Mouse (Mus musculus) stomach, embryonic 15.5 days (tissue): ENCODE results near the gene Lama4. TPM values are rescaled to one million over a fixed set of nuclear protein-coding genes. Genes with fewer than 3 reads are reported as not detected.

Source experiments
- ATAC-seq: fragments of 200-750 bp; cut with Nextera tagmentation; 2 replicates; pipeline ENCODE4 v1.8.0; 2017; ENCODE audit warnings: low read depth, moderate number of reproducible peaks, moderate TSS enrichment; ENCODE audit not compliant: insufficient read depth, low FRiP score
- H3K27ac ChIP-seq: fragments of 300-500 bp; sonication (generic); 2 replicates; pipeline ENCODE4 v1.5.1; 2015; ENCODE audit warnings: mild to moderate bottlenecking, inconsistent platforms
- H3K27me3 ChIP-seq: fragments of 300-500 bp; sonication (generic); replicated peaks from 2 replicates; pipeline ENCODE4 v1.6.1; 2015; ENCODE audit warnings: inconsistent platforms
- H3K36me3 ChIP-seq: fragments of 300-500 bp; sonication (generic); 2 replicates; pipeline ENCODE4 v1.6.1; 2015; ENCODE audit warnings: inconsistent platforms
- H3K4me1 ChIP-seq: fragments of 300-500 bp; sonication (generic); 2 replicates; pipeline ENCODE4 v1.6.1; 2015; ENCODE audit warnings: inconsistent platforms
- H3K4me2 ChIP-seq: fragments of 300-500 bp; sonication (generic); 2 replicates; pipeline ENCODE4 v1.6.1; 2015; ENCODE audit warnings: mild to moderate bottlenecking, inconsistent platforms
- H3K4me3 ChIP-seq: fragments of 300-500 bp; sonication (generic); replicated peaks from 2 replicates; pipeline ENCODE4 v1.5.1; 2015; ENCODE audit warnings: inconsistent platforms
- H3K9ac ChIP-seq: fragments of 300-500 bp; sonication (generic); 2 replicates; pipeline ENCODE4 v1.6.1; 2015; ENCODE audit warnings: inconsistent platforms
- H3K9me3 ChIP-seq: fragments of 300-500 bp; sonication (generic); 2 replicates; pipeline ENCODE4 v1.6.1; 2016; ENCODE audit warnings: inconsistent platforms
- WGBS: fragments of 180-500 bp; shearing (Covaris S2); methylation state at CpG from one replicate; pipeline ENCODE4 v1.1.7; 2015; 5-methylcytosine and 5-hydroxymethylcytosine counted together
- polyA plus RNA-seq: library from polyadenylated mRNA; unstranded; fragments of >200 nt; fragmentation: Nextera tagmentation; extraction: Ambion mirVana; gene quantifications from 2 replicates; pipeline ENCODE4 v1.2.1, GENCODE M21; 2015

Lama4 gene
- polyA plus RNA-seq, 1 experiment from 2014 or later = 52.5 TPM

DNA sequence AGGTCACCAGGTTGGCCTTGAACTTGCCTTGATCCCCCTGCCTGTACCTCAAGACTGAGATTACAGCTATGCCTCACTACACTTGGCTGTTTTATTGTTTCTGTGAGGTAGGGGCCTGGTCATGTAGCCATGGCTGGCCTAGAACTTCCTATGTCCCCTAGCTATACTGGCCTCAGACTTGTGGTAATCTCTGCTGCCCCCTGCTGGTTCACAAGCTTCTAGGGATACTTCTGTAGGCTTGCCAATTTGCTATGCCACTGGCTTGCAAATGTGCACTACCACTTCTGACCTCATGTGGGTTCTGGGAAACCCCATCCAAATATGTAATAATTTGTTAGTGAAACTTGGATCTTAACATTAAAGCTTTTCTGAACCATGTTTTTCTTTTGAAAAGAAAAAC, 101.6 kb downstream of the Lama4 start:
- no peaks in the 10 kb centered on the region for H3K27me3 ChIP-seq
- ATAC-seq = no peak
- no peaks in the 10 kb centered on the region for H3K4me1 ChIP-seq
- H3K9me3 ChIP-seq = no peaks in the 10 kb centered on the region
- no peak overlapping the region for H3K27ac ChIP-seq
- no peak overlapping the region for H3K4me3 ChIP-seq
- H3K4me2 ChIP-seq = no peak overlapping the region
- 0 out of 2 replicates have a peak, but pooled peaks cover 6% of the 10 kb centered on the region for H3K36me3 ChIP-seq
- no peak overlapping the region for H3K9ac ChIP-seq

DNA sequence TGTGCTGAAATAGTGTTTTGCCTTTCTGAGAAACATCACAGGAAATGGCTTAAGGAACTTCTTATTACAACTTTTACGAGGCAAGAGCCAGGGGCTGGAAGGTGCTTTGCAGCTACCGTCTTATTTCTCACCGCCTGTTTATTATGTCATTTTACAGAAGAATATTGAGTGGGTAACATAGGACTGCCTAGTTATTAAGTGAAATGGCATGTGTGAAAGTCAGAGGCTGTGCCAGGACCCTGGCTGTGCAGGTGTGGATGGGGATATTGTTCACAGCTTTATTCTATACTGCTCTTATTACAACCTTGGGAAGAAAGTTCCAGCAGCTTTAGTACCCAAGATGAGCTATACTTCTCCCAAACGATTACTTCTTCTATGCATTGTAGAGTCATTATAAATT, 106.7 kb downstream of the Lama4 start:
- Histone ChIP-seq H3K36me3 (peaks cover 9% of the 10 kb centered on the region; the same call in 1 of the 2 replicates), H3K9me3 (no peaks in the 10 kb centered on the region), H3K9ac (no peak overlapping the region), H3K27ac (no peak overlapping the region), H3K27me3 (no peaks in the 10 kb centered on the region), H3K4me2 (no peak overlapping the region), H3K4me1 (no peaks in the 10 kb centered on the region), H3K4me3 (no peak overlapping the region)
- WGBS = 82% methylated on average over 4 of the region's 4 CpGs
- no peak for ATAC-seq

- no peak for ATAC-seq
- H3K4me3 ChIP-seq = no peak overlapping the region
- H3K4me1 ChIP-seq = no peaks in the 10 kb centered on the region
- WGBS = 81% methylated on average over 9 of the region's 9 CpGs
- no peaks in the 10 kb centered on the region for H3K27me3 ChIP-seq
- no peak overlapping the region for H3K27ac ChIP-seq
- H3K4me2 ChIP-seq = no peak overlapping the region
- H3K36me3 ChIP-seq = peaks cover 10% of the 10 kb centered on the region; the same call in 1 of the 2 replicates
- no peaks in the 10 kb centered on the region for H3K9me3 ChIP-seq
- no peak overlapping the region for H3K9ac ChIP-seq
Observed at GRCm38 (mm10) chr10:39096981-39097380, 131.7 kb downstream of the Lama4 start.

DNA sequence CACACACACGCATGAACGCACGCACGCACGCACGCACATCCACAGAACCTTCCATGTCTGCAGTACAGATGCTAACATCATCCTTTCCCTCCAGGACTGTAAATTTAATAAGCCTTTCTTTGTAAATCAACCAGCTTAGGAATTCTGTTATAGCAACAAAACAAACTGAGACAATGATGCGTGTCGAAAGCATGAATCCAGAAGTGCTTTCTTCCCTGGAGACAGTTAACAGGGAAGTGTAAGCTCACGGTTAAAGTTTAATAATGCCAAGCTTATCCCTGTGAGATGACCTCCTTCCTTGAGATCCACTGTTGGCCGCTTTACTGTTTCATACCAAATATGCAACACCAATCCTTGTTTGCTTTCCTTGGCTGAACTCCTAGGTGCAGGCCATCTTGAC, 133.4 kb downstream of the Lama4 start:
- Histone ChIP-seq H3K4me1 (no peaks in the 10 kb centered on the region), H3K27me3 (no peaks in the 10 kb centered on the region), H3K9ac (no peak overlapping the region), H3K4me2 (no peak overlapping the region), H3K4me3 (no peak overlapping the region), H3K27ac (no peak overlapping the region), H3K9me3 (no peaks in the 10 kb centered on the region), H3K36me3 (peaks cover 10% of the 10 kb centered on the region; the same call in 1 of the 2 replicates)
- whole genome bisulfite sequencing = 94% methylated on average over 10 of the region's 10 CpGs
- ATAC-seq = no peak

DNA sequence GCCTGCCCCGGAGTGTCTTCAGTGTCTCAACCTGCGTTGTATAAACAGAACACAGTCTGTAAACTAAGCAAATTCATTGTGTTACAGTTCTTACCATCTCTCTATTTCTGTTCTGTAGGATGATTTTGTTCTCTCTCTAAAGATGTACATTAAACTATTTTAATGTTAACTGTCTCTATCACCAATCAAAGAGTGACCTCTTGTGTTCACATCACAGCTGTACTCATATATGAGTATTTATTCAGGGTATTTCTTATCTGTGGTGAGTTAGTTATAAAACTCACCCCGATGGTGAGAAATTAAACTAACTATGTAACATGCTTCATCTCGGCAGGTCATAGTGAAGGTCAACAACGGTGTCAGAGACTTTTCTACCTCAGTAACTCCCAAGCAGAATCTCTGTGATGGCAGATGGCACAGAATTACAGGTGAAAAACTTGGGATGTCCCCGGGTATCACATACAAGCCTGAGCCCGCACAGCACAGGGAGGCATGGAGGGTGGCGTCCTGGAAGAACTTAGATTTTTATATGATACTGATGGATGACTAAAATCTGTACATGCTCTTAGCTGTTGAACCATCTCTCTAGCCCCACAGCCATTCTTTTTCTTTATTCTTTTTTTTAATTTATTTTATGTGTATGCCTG, 139.6 kb downstream of the Lama4 start:
- peaks cover 8% of the 10 kb centered on the region; the same call in 1 of the 2 replicates for H3K36me3 ChIP-seq
- no peak overlapping the region for H3K27ac ChIP-seq
- H3K4me1 ChIP-seq = no peaks in the 10 kb centered on the region
- ATAC-seq = no peak
- H3K9me3 ChIP-seq = no peaks in the 10 kb centered on the region
- no peak overlapping the region for H3K9ac ChIP-seq
- WGBS = 86% methylated on average over 8 of the region's 8 CpGs
- H3K27me3 ChIP-seq = no peaks in the 10 kb centered on the region
- no peak overlapping the region for H3K4me3 ChIP-seq
- no peak overlapping the region for H3K4me2 ChIP-seq

GRCm38 (mm10) chr10:39106413-39106812, 141.1 kb downstream of the Lama4 start:
- peaks cover 10% of the 10 kb centered on the region; the same call in 1 of the 2 replicates for H3K36me3 ChIP-seq

GRCm38 (mm10) chr10:39106935-39107334, 141.6 kb downstream of the Lama4 start:
- Histone ChIP-seq H3K9me3 (no peaks in the 10 kb centered on the region), H3K9ac (no peak overlapping the region), H3K27ac (no peak overlapping the region), H3K36me3 (peaks cover 10% of the 10 kb centered on the region; the same call in 1 of the 2 replicates), H3K4me1 (no peaks in the 10 kb centered on the region), H3K27me3 (no peaks in the 10 kb centered on the region), H3K4me2 (no peak overlapping the region), H3K4me3 (no peak overlapping the region)
- WGBS = 49% methylated on average over 4 of the region's 4 CpGs
- ATAC-seq = no peak

More at GRCm38 (mm10) chr10:39106413-39106812, 141.1 kb downstream of the Lama4 start:
- H3K9me3 ChIP-seq = no peaks in the 10 kb centered on the region
- no peaks in the 10 kb centered on the region for H3K27me3 ChIP-seq
- no peak overlapping the region for H3K27ac ChIP-seq
- H3K9ac ChIP-seq = no peak overlapping the region
- H3K4me2 ChIP-seq = no peak overlapping the region
- WGBS = 44% methylated on average over 3 of the region's 3 CpGs
- no peak overlapping the region for H3K4me3 ChIP-seq
- H3K4me1 ChIP-seq = no peaks in the 10 kb centered on the region
- ATAC-seq = no peak

GRCm38 (mm10) chr10:39108837-39109488, 143.6 kb downstream of the Lama4 start:
- no peaks in the 10 kb centered on the region for H3K27me3 ChIP-seq
- H3K27ac ChIP-seq = no peak overlapping the region
- no peak overlapping the region for H3K4me3 ChIP-seq
- no peak overlapping the region for H3K4me2 ChIP-seq
- 51% methylated on average over 10 of the region's 10 CpGs for WGBS
- H3K36me3 ChIP-seq = peaks cover 10% of the 10 kb centered on the region; the same call in 1 of the 2 replicates
- ATAC-seq = no peak
- no peaks in the 10 kb centered on the region for H3K9me3 ChIP-seq
- no peaks in the 10 kb centered on the region for H3K4me1 ChIP-seq
- H3K9ac ChIP-seq = no peak overlapping the region

DNA sequence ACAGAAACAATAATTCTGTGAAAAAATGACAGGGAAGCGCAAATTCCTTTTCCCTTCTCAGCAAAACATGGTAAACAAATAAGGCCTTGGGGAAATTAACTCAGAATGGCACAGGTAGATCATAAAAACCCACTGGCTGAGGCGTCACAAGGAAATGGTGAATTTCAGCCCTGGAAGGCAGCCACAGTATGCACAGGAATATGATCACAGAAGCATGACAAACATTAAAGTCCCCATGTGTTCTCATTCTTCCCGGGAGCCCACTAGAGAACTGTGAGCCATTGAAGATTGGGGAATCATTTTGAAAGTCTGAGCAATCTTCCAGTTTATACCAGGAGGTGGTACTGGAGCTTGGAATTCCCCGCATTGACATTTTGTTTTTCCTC, 144.2 kb downstream of the Lama4 start:
- Histone ChIP-seq H3K9ac (no peak overlapping the region), H3K9me3 (no peaks in the 10 kb centered on the region), H3K36me3 (peaks cover 10% of the 10 kb centered on the region; the same call in 1 of the 2 replicates), H3K27ac (no peak overlapping the region), H3K4me3 (no peak overlapping the region), H3K4me2 (no peak overlapping the region), H3K27me3 (no peaks in the 10 kb centered on the region), H3K4me1 (no peaks in the 10 kb centered on the region)
- WGBS = 57% methylated on average over 4 of the region's 4 CpGs
- ATAC-seq = no peak

DNA sequence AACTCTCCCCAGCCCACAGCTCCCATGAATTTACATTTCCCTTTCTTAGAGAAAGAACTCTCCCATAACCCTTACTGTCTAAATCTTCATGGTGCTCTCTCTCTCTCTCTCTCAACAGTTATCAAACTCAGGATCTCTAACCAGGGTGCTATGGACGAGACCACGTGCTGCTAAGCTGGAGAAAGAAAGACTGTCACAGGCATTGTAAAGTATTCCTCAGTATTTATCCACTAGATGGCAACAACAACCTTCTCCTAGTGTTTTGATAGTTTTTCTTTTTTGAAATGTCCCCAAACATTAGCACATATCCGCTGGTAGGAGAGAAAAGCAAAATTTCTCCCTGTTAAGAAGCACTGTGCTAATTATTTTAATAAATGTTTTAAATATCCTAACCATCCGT, 156.1 kb downstream of the Lama4 start:
- 38% methylated on average over 4 of the region's 4 CpGs for WGBS
- Histone ChIP-seq H3K9ac (no peak overlapping the region), H3K9me3 (no peaks in the 10 kb centered on the region), H3K4me2 (no peak overlapping the region), H3K36me3 (no peaks in the 10 kb centered on the region), H3K27ac (no peak overlapping the region), H3K4me3 (no peak overlapping the region), H3K27me3 (no peaks in the 10 kb centered on the region), H3K4me1 (no peaks in the 10 kb centered on the region)
- no peak for ATAC-seq

- Histone ChIP-seq H3K27ac (0 out of 2 replicates have a peak within 1 kb of the TSS, but pooled peaks have one; percentile 16), H3K27me3 (no peaks in the 10 kb centered on the region), H3K4me2 (peak within 1 kb of the TSS; percentile 88), H3K4me3 (peak within 1 kb of the TSS; percentile 76), H3K9me3 (no peaks in the 10 kb centered on the region), H3K36me3 (0 out of 2 replicates have a peak, but pooled peaks cover 5% of the 10 kb centered on the region), H3K9ac (peak within 1 kb of the TSS; percentile 66), H3K4me1 (no peaks in the 10 kb centered on the region; the same call in 1 of the 2 replicates)
- WGBS = 4% methylated on average over 47 of the region's 47 CpGs
- ATAC-seq = peak; percentile 90
Observed at GRCm38 (mm10) chr10:39133462-39134310, 168.4 kb downstream of the Lama4 start, which contains the start of the genes Fam229b and Tube1. TSS of gene Fam229b (minus strand) at chr10:39133914. TSS of gene Tube1 (plus strand) at chr10:39133976.
